Comparison of ENCODE assay signal across 18 mouse cellular contexts in genomic region chr13:10930741-10931140, GRCm38 (mm10).
DNase-seq lines count a peak whose midpoint lies in the region; ATAC-seq and TF ChIP-seq lines count a peak whose summit lies in the region.
"Had no signal": no experiment of that assay in that cellular context is flagged by ENCODE, and none has a peak within 500 bp of the region (broad histone marks: within the 10 kb centered on the region; RNA-seq: fewer than 3 reads in every experiment).

No protein-coding gene starts in this region.

- H3K4me2 ChIP-seq in lung, postnatal 0 days (replicated peaks; ENCODE audit: low read depth, low read length): no peak overlapping the region
- H3K4me2 ChIP-seq: heart, embryonic 12.5 days; kidney, embryonic 15.5 days; limb, embryonic 13.5 days; midbrain, embryonic 11.5 days had no signal

- no peaks in the 10 kb centered on the region for H3K9me3 ChIP-seq in lung, postnatal 0 days (ENCODE audit: low read length)
- H3K9me3 ChIP-seq: kidney, embryonic 15.5 days; limb, embryonic 13.5 days had no signal

- DNase-seq in embryo, embryonic 10.5 days (ENCODE audit: low spot score): peak; percentile 12
- DNase-seq in embryo, embryonic 9.5 days (ENCODE audit: extremely low spot score): no peak
- DNase-seq in kidney, adult 2 months: peak; percentile 10
- DNase-seq in kidney, adult 18-20 months: no peak
- DNase-seq in lung, postnatal 0 days (ENCODE audit: low spot score): no peak
- no peak for DNase-seq in lung, adult 2 months
- DNase-seq in brain, embryonic 14.5 days (ENCODE audit: low read depth): no peak
- no peak for DNase-seq in cerebellum, postnatal 4 days (ENCODE audit: low spot score in 2 of 2)
- DNase-seq: adrenal gland, adult 2 months; cerebellum, adult 18-20 months; layer of hippocampus, adult 9-11 months; lung, postnatal 4 days; thymus, adult 18-20 months had no signal

- ATAC-seq in lung, postnatal 0 days: no peak
- ATAC-seq: hindbrain, embryonic 16.5 days had no signal

- no peak overlapping the region for H3K27ac ChIP-seq in kidney, adult 2 months (ENCODE audit: insufficient read depth, low read depth, low read length)
- H3K27ac ChIP-seq in lung, postnatal 0 days (ENCODE audit: low read length): no peak overlapping the region
- H3K27ac ChIP-seq: kidney, embryonic 15.5 days; limb, embryonic 13.5 days had no signal

- no peak for TF ChIP-seq POLR2A in kidney, adult 2 months (IDR thresholded peaks at IDR 0.05; ENCODE audit: low read depth, low read length)
- TF ChIP-seq POLR2A in lung, adult 2 months (IDR thresholded peaks at IDR 0.05; ENCODE audit: borderline replicate concordance, extremely low read depth, low read depth, low read length): no peak
- TF ChIP-seq POLR2A in brain, embryonic 14.5 days (IDR thresholded peaks at IDR 0.05; ENCODE audit: borderline replicate concordance, extremely low read depth, insufficient read depth, insufficient read length, poor library complexity, severe bottlenecking): no peak

- no peak for TF ChIP-seq CTCF in kidney, adult 2 months (conservative IDR thresholded peaks at IDR 0.05; ENCODE audit: insufficient read depth, insufficient read length, low read depth, low read length)
- TF ChIP-seq CTCF in lung, postnatal 0 days (IDR thresholded peaks at IDR 0.05): peak; percentile 36
- TF ChIP-seq CTCF in lung, adult 2 months (IDR thresholded peaks at IDR 0.05; ENCODE audit: insufficient read depth, low read length): no peak
- peak; percentile 23; the same call in 1 of the 2 replicates for TF ChIP-seq CTCF in brain, embryonic 14.5 days (IDR thresholded peaks at IDR 0.05; ENCODE audit: borderline replicate concordance, extremely low read depth, insufficient read depth, insufficient read length)

- no peak for TF ChIP-seq EP300 in lung, postnatal 0 days (IDR thresholded peaks at IDR 0.05)

- no peak overlapping the region for H3K9ac ChIP-seq in lung, postnatal 0 days (replicated peaks; ENCODE audit: low read depth)
- H3K9ac ChIP-seq: heart, embryonic 12.5 days; kidney, embryonic 15.5 days; limb, embryonic 13.5 days had no signal

- 96% methylated on average over 3 of the region's 3 CpGs for whole genome bisulfite sequencing in kidney, adult 2 months
- WGBS in lung, postnatal 0 days: 90% methylated on average over 3 of the region's 3 CpGs
- WGBS in lung, adult 2 months: 89% methylated on average over 3 of the region's 3 CpGs

- H3K27me3 ChIP-seq in kidney, adult 2 months (replicated peaks; ENCODE audit: control insufficient read depth, insufficient read depth, low read length): no peaks in the 10 kb centered on the region
- no peaks in the 10 kb centered on the region for H3K27me3 ChIP-seq in lung, postnatal 0 days (replicated peaks; ENCODE audit: insufficient read depth, low read length)
- H3K27me3 ChIP-seq: heart, embryonic 12.5 days; kidney, embryonic 15.5 days; limb, embryonic 13.5 days had no signal

- no peaks in the 10 kb centered on the region for H3K4me1 ChIP-seq in kidney, adult 2 months (ENCODE audit: control insufficient read depth, insufficient read depth, low read length)
- H3K4me1 ChIP-seq in lung, postnatal 0 days (ENCODE audit: insufficient read depth, low read depth, low read length): no peaks in the 10 kb centered on the region
- H3K4me1 ChIP-seq in lung, adult 2 months (ENCODE audit: control insufficient read depth, insufficient read depth, low read length): no peaks in the 10 kb centered on the region
- H3K4me1 ChIP-seq: heart, embryonic 12.5 days; kidney, embryonic 15.5 days; limb, embryonic 13.5 days had no signal

- no peak overlapping the region for H3K4me3 ChIP-seq in kidney, adult 2 months (ENCODE audit: insufficient read depth, low read depth, low read length)
- H3K4me3 ChIP-seq in lung, postnatal 0 days (ENCODE audit: low read depth, low read length): no peak overlapping the region
- H3K4me3 ChIP-seq in lung, adult 2 months (replicated peaks; ENCODE audit: extremely low read depth, low read depth, low read length): no peak overlapping the region
- H3K4me3 ChIP-seq: heart, embryonic 12.5 days; kidney, embryonic 15.5 days; limb, embryonic 13.5 days had no signal

- H3K36me3 ChIP-seq in kidney, adult 2 months (ENCODE audit: control insufficient read depth, insufficient read depth, low read length): no peaks in the 10 kb centered on the region
- no peaks in the 10 kb centered on the region for H3K36me3 ChIP-seq in lung, postnatal 0 days (ENCODE audit: insufficient read depth, low read length)
- H3K36me3 ChIP-seq: heart, embryonic 12.5 days; kidney, embryonic 15.5 days; limb, embryonic 13.5 days had no signal

Comparison
In these comparisons a context has a peak if more than half of its experiments do, and no peak if none do; other contexts are left out.
1. DNase-seq: peak in embryo, embryonic 10.5 days (single experiment) and kidney, adult 2 months (single experiment); none in embryo, embryonic 9.5 days (single experiment), kidney, adult 18-20 months (single experiment), lung, postnatal 0 days (single experiment), lung, adult 2 months (single experiment), brain, embryonic 14.5 days (single experiment) and cerebellum, postnatal 4 days (0 of 2).
2. CTCF ChIP-seq: peak in lung, postnatal 0 days (single experiment) and brain, embryonic 14.5 days (single experiment); none in kidney, adult 2 months (single experiment) and lung, adult 2 months (single experiment).